Mouse (Mus musculus) stomach, postnatal 0 days (tissue): ENCODE measurements around the gene Muc4. TPM values are rescaled to one million over a fixed set of nuclear protein-coding genes. Genes with fewer than 3 reads are reported as not detected.
A peak's percentile ranks its signal among the peaks of the same experiment; 100 is the strongest.

ENCODE experiments used
- ATAC-seq: fragments of 200-750 bp; cut with Nextera tagmentation; 2 replicates; pipeline ENCODE4 v1.8.0; 2017; ENCODE audit not compliant: low FRiP score, low TSS enrichment
- DNase-seq: peaks from one replicate; pipeline ENCODE4 v3.0.0-alpha.2; 2016; ENCODE audit warnings: low spot score
- H3K27ac ChIP-seq: fragments of 300-500 bp; sonication (generic); replicated peaks from 2 replicates; pipeline ENCODE4 v1.5.1; 2014; ENCODE audit warnings: mild to moderate bottlenecking, control low read depth
- H3K27me3 ChIP-seq: fragments of 300-500 bp; sonication (generic); 2 replicates; pipeline ENCODE4 v1.6.1; 2014; ENCODE audit warnings: low read length; ENCODE audit not compliant: control insufficient read depth, insufficient read depth
- H3K36me3 ChIP-seq: fragments of 300-500 bp; sonication (generic); 2 replicates; pipeline ENCODE4 v1.6.1; 2014; ENCODE audit warnings: low read length, mixed read lengths; ENCODE audit not compliant: control insufficient read depth, insufficient read depth
- H3K4me1 ChIP-seq: fragments of 300-500 bp; sonication (generic); replicated peaks from 2 replicates; pipeline ENCODE4 v1.6.1; 2014; ENCODE audit warnings: antibody characterized with exemption; ENCODE audit not compliant: control insufficient read depth, insufficient read depth
- H3K4me2 ChIP-seq: fragments of 300-500 bp; sonication (generic); replicated peaks from 2 replicates; pipeline ENCODE4 v1.6.1; 2014; ENCODE audit warnings: low read depth, mild to moderate bottlenecking, control low read depth, moderate library complexity
- H3K4me3 ChIP-seq: fragments of 300-500 bp; sonication (generic); 2 replicates; pipeline ENCODE4 v1.5.1; 2014; ENCODE audit warnings: low read depth, low read length, control low read depth
- H3K9ac ChIP-seq: fragments of 300-500 bp; sonication (generic); 2 replicates; pipeline ENCODE4 v1.6.1; 2014; ENCODE audit warnings: mild to moderate bottlenecking, low read length, control low read depth, mixed read lengths
- H3K9me3 ChIP-seq: fragments of 300-500 bp; sonication (generic); 2 replicates; pipeline ENCODE4 v1.6.1; 2016; ENCODE audit warnings: low read length; ENCODE audit not compliant: control insufficient read depth
- CTCF ChIP-seq: IDR thresholded peaks from 2 replicates; pipeline ENCODE4 v1.5.1; 2016; ENCODE audit warnings: antibody characterized with exemption, low read depth, mild to moderate bottlenecking, moderate library complexity
- EP300 ChIP-seq: optimal IDR thresholded peaks from 2 replicates; pipeline ENCODE3; 2016; ENCODE audit warnings: antibody characterized with exemption
- WGBS: fragments of 180-500 bp; shearing (Covaris S2); extraction: QIAGEN DNeasy Blood & Tissue Kit; methylation state at CpG from one replicate; pipeline ENCODE4 v1.1.7; 2014; 5-methylcytosine and 5-hydroxymethylcytosine counted together
- polyA plus RNA-seq: library from polyadenylated mRNA; unstranded; fragments of >200 nt; fragmentation: Nextera tagmentation; extraction: Ambion mirVana; gene quantifications from 2 replicates; pipeline ENCODE4 v1.2.1, GENCODE M21; 2015

Gene Muc4
- polyA plus RNA-seq, 1 experiment from 2014 or later, result 2.5 TPM

DNA sequence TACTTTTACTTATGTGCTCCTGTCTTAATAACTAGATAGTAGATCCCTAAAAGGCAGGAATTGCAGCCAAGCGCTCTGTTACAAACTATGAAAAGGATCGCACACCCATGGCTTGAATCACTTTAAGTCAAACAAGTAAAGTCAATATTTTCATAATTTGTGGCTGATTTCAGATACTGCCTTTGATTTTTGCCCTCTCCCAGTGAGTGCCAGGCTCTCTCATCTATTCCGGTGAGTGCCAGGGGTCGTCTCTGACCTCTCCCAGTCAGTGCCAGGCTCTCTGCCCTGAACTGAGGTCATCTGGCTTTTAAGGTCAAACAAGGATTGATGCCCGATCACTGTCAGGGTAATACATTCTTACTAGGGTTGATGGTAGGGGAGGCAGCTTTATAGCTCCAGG is 82.8 kb downstream of the Muc4 start:
- 58% methylated on average over 5 of the region's 5 CpGs for WGBS
- Histone ChIP-seq H3K36me3 (peaks cover 2% of the 10 kb centered on the region; the same call in 1 of the 2 replicates), H3K27me3 (no peaks in the 10 kb centered on the region), H3K4me1 (peaks cover 4% of the 10 kb centered on the region; the same call in 1 of the 2 replicates), H3K4me3 (no peak overlapping the region), H3K4me2 (no peak overlapping the region), H3K9ac (no peak overlapping the region), H3K9me3 (no peaks in the 10 kb centered on the region), H3K27ac (no peak overlapping the region)
- no peak for TF ChIP-seq EP300
- TF ChIP-seq CTCF, result no peak
- no peak for DNase-seq
- no peak for ATAC-seq

- DNase-seq, result peak; percentile 78
- Histone ChIP-seq H3K4me1 (peaks cover 4% of the 10 kb centered on the region; the same call in 1 of the 2 replicates), H3K4me3 (no peak overlapping the region), H3K27me3 (no peaks in the 10 kb centered on the region), H3K9ac (no peak overlapping the region), H3K9me3 (no peaks in the 10 kb centered on the region), H3K36me3 (peaks cover 17% of the 10 kb centered on the region), H3K4me2 (no peak overlapping the region), H3K27ac (peak overlapping the region; percentile 49)
- peak; percentile 95 for ATAC-seq
- 32% methylated on average over 10 of the region's 10 CpGs for WGBS
- TF ChIP-seq CTCF (no peak), EP300 (no peak)
Measured at GRCm38 (mm10) chr16:32821772-32822449, 86.2 kb downstream of the Muc4 start.

- Histone ChIP-seq H3K4me3 (no peak overlapping the region), H3K4me1 (peaks cover 4% of the 10 kb centered on the region; the same call in 1 of the 2 replicates), H3K36me3 (peaks cover 17% of the 10 kb centered on the region), H3K9me3 (no peaks in the 10 kb centered on the region), H3K27me3 (no peaks in the 10 kb centered on the region), H3K27ac (peak overlapping the region; percentile 49), H3K4me2 (no peak overlapping the region), H3K9ac (no peak overlapping the region)
- ATAC-seq (peak; percentile 30; the same call in 1 of the 2 replicates), DNase-seq (no peak)
- 55% methylated on average over 6 of the region's 6 CpGs for WGBS
- no peak for TF ChIP-seq CTCF
- no peak for TF ChIP-seq EP300
Measured at GRCm38 (mm10) chr16:32822450-32822827, 86.8 kb downstream of the Muc4 start.

GRCm38 (mm10) chr16:32822881-32823280 is 87.2 kb downstream of the Muc4 start:
- 68% methylated on average over 5 of the region's 5 CpGs for WGBS
- H3K4me2 ChIP-seq, result no peak overlapping the region
- no peak for DNase-seq
- TF ChIP-seq CTCF (no peak), EP300 (no peak)
- H3K9me3 ChIP-seq, result no peaks in the 10 kb centered on the region
- H3K9ac ChIP-seq, result no peak overlapping the region
- no peak overlapping the region for H3K4me3 ChIP-seq
- H3K4me1 ChIP-seq, result peaks cover 4% of the 10 kb centered on the region; the same call in 1 of the 2 replicates
- H3K27me3 ChIP-seq, result no peaks in the 10 kb centered on the region
- no peak for ATAC-seq
- H3K36me3 ChIP-seq, result peaks cover 22% of the 10 kb centered on the region
- no peak overlapping the region for H3K27ac ChIP-seq

DNA sequence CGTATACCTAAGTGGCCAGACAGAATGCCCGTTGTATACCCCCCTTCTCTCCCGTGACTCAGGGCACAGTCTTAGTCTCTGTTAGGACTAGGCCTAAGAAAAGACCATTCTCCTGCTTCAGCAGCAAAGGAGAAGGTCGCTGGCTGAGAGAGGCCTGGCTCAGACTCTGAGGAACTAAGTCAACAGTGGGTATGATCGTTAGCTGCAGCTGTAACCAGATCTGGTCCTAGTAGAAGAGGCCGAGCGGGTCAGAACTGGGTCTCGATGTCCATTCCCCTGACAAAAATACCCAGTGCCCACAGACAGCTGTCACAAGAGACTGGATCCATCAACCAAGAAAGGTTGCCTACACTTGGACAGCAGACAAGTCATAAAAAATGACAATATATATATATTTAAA is 87.8 kb downstream of the Muc4 start:
- DNase-seq (no peak), ATAC-seq (no peak)
- no peak overlapping the region for H3K9ac ChIP-seq
- peaks cover 22% of the 10 kb centered on the region for H3K36me3 ChIP-seq
- 85% methylated on average over 8 of the region's 8 CpGs for WGBS
- peaks cover 4% of the 10 kb centered on the region; the same call in 1 of the 2 replicates for H3K4me1 ChIP-seq
- no peak overlapping the region for H3K4me2 ChIP-seq
- no peak overlapping the region for H3K27ac ChIP-seq
- no peak for TF ChIP-seq EP300
- no peak for TF ChIP-seq CTCF
- no peaks in the 10 kb centered on the region for H3K9me3 ChIP-seq
- H3K4me3 ChIP-seq, result no peak overlapping the region
- no peaks in the 10 kb centered on the region for H3K27me3 ChIP-seq

DNA sequence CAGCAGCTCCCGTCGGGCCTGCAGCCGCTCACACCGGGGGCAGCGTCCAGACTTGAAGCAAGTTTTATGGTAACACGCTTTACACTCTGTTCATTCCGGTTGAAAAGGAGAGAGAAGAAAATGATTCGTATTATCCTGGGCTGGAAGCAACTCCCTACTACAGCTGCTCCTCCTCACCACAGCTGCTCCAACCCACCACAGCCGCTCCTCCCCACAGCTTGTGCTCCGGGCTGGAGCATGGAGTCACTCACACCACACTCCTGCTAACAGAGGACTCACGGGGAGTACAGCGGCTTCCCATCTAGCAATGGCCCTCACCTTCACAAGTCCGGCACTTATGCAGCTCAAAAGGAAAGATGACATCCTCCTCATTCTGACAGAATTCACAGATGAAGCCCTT is 88.4 kb downstream of the Muc4 start:
- TF ChIP-seq CTCF, result no peak
- no peak for TF ChIP-seq EP300
- ATAC-seq (no peak), DNase-seq (no peak)
- no peak overlapping the region for H3K27ac ChIP-seq
- H3K27me3 ChIP-seq, result no peaks in the 10 kb centered on the region
- H3K4me1 ChIP-seq, result peaks cover 4% of the 10 kb centered on the region; the same call in 1 of the 2 replicates
- H3K9ac ChIP-seq, result no peak overlapping the region
- peaks cover 24% of the 10 kb centered on the region for H3K36me3 ChIP-seq
- 92% methylated on average over 13 of the region's 13 CpGs for WGBS
- H3K4me3 ChIP-seq, result no peak overlapping the region
- H3K9me3 ChIP-seq, result no peaks in the 10 kb centered on the region
- no peak overlapping the region for H3K4me2 ChIP-seq
